In genomic region chr3:104599296-104600150, GRCm38 (mm10) we compare ENCODE assay signal across 9 mouse cellular contexts. TPM values are rescaled to one million over a fixed set of nuclear protein-coding genes. Genes with fewer than 3 reads are reported as not detected.
DNase-seq lines count a peak whose midpoint lies in the region; ATAC-seq and TF ChIP-seq lines count a peak whose summit lies in the region.
"Had no signal": no experiment of that assay in that cellular context is flagged by ENCODE, and none has a peak within 500 bp of the region (broad histone marks: within the 10 kb centered on the region; RNA-seq: fewer than 3 reads in every experiment).

No protein-coding gene starts in this region.

- WGBS in cerebellum, adult 2 months: 67% methylated on average over 20 of the region's 20 CpGs
- WGBS in heart, embryonic 10.5 days: 38% methylated on average over 20 of the region's 20 CpGs
- WGBS in lung, postnatal 0 days: 44% methylated on average over 20 of the region's 20 CpGs
- 76% methylated on average over 20 of the region's 20 CpGs for WGBS in limb, embryonic 10.5 days

- TF ChIP-seq POLR2A in cerebellum, adult 2 months (IDR thresholded peaks at IDR 0.05; ENCODE audit: borderline replicate concordance, insufficient read depth, low read length): no peak

- 0 out of 2 replicates have a peak overlapping the region, but pooled peaks have one; percentile 1 for H3K27ac ChIP-seq in cerebellum, adult 2 months (ENCODE audit: insufficient read depth, low read length)
- H3K27ac ChIP-seq in heart, embryonic 10.5 days: peak overlapping the region; percentile 89
- H3K27ac ChIP-seq in lung, postnatal 0 days (ENCODE audit: low read length): 0 out of 2 replicates have a peak overlapping the region, but pooled peaks have one; percentile 26
- no peak overlapping the region for H3K27ac ChIP-seq in limb, embryonic 10.5 days
- H3K27ac ChIP-seq: macrophage had no signal

- no peak overlapping the region for H3K4me3 ChIP-seq in cerebellum, adult 2 months (replicated peaks; ENCODE audit: insufficient read depth, low read depth, low read length)
- peak overlapping the region; percentile 22; the same call in 1 of the 2 replicates for H3K4me3 ChIP-seq in heart, embryonic 10.5 days
- no peak overlapping the region for H3K4me3 ChIP-seq in lung, postnatal 0 days (ENCODE audit: low read depth, low read length)
- H3K4me3 ChIP-seq in limb, embryonic 10.5 days: no peak overlapping the region

- H3K4me2 ChIP-seq in lung, postnatal 0 days (replicated peaks; ENCODE audit: low read depth, low read length): no peak overlapping the region

- ATAC-seq in lung, postnatal 0 days: peak; percentile 85

- no peaks in the 10 kb centered on the region for H3K36me3 ChIP-seq in heart, embryonic 10.5 days
- H3K36me3 ChIP-seq in lung, postnatal 0 days (ENCODE audit: insufficient read depth, low read length): no peaks in the 10 kb centered on the region
- H3K36me3 ChIP-seq in limb, embryonic 10.5 days: no peaks in the 10 kb centered on the region

- no peak for TF ChIP-seq CTCF in cerebellum, adult 2 months (IDR thresholded peaks at IDR 0.05; ENCODE audit: borderline replicate concordance, insufficient read depth, low read depth, low read length)
- no peak for TF ChIP-seq CTCF in lung, postnatal 0 days (IDR thresholded peaks at IDR 0.05)

- DNase-seq in cerebellum, adult 2 months: peak in 1 of 2 experiments; percentile 27
- DNase-seq in cerebellum, adult 11 months: no peak
- DNase-seq in heart, embryonic 10.5 days (ENCODE audit: low spot score): peak; percentile 96
- peak; percentile 87 for DNase-seq in kidney, adult 9 months
- DNase-seq in lung, postnatal 0 days (ENCODE audit: low spot score): peak; percentile 61
- DNase-seq in thymus, postnatal 14 days: no peak
- DNase-seq in natural killer cell, adult 2 months (ENCODE audit: low spot score in 2 of 2): no peak
- no peak for DNase-seq in limb, embryonic 10.5 days (ENCODE audit: low spot score)

- no peaks in the 10 kb centered on the region for H3K9me3 ChIP-seq in heart, embryonic 10.5 days
- H3K9me3 ChIP-seq in lung, postnatal 0 days (ENCODE audit: low read length): no peaks in the 10 kb centered on the region
- no peaks in the 10 kb centered on the region for H3K9me3 ChIP-seq in limb, embryonic 10.5 days (replicated peaks)

- H3K4me1 ChIP-seq in cerebellum, adult 2 months (ENCODE audit: control insufficient read depth, insufficient read depth, low read length): peaks cover 29% of the 10 kb centered on the region
- peaks cover 33% of the 10 kb centered on the region for H3K4me1 ChIP-seq in heart, embryonic 10.5 days
- H3K4me1 ChIP-seq in lung, postnatal 0 days (ENCODE audit: insufficient read depth, low read depth, low read length): peaks cover 9% of the 10 kb centered on the region; the same call in 1 of the 2 replicates
- 0 out of 2 replicates have a peak, but pooled peaks cover 2% of the 10 kb centered on the region for H3K4me1 ChIP-seq in limb, embryonic 10.5 days

- H3K9ac ChIP-seq in lung, postnatal 0 days (replicated peaks; ENCODE audit: low read depth): no peak overlapping the region

- no peak for TF ChIP-seq EP300 in lung, postnatal 0 days (IDR thresholded peaks at IDR 0.05)

- H3K27me3 ChIP-seq in cerebellum, adult 2 months (ENCODE audit: control insufficient read depth, insufficient read depth, low read length): no peaks in the 10 kb centered on the region
- H3K27me3 ChIP-seq in heart, embryonic 10.5 days (ENCODE audit: insufficient read depth, poor library complexity, severe bottlenecking): no peaks in the 10 kb centered on the region
- H3K27me3 ChIP-seq in lung, postnatal 0 days (replicated peaks; ENCODE audit: insufficient read depth, low read length): no peaks in the 10 kb centered on the region
- no peaks in the 10 kb centered on the region for H3K27me3 ChIP-seq in limb, embryonic 10.5 days (ENCODE audit: low read depth, poor library complexity, severe bottlenecking)

RNA-seq across cellular contexts. Expression of gene Slc16a1, which starts 38.9 kb away (rescaled TPM):
- 29.9 and 31.9 TPM in 2 replicates for polyA plus RNA-seq in cerebellum, adult 2 months (2012; rRNA removed)
- 76.5 and 91.2 TPM in 2 replicates for polyA plus RNA-seq in heart, embryonic 10.5 days (2016; fragmentation: Nextera tagmentation; extraction: Ambion mirVana)
- 17.2 and 17.5 TPM in 2 replicates for polyA plus RNA-seq in lung, postnatal 0 days (2015; fragmentation: Nextera tagmentation; extraction: Ambion mirVana)
- polyA plus RNA-seq in limb, embryonic 10.5 days (2016; fragmentation: Nextera tagmentation; extraction: Ambion mirVana): 53.5 and 59.6 TPM in 2 replicates

Comparison
In these comparisons a context has a peak if more than half of its experiments do, and no peak if none do; other contexts are left out.
1. DNase-seq: peak in heart, embryonic 10.5 days (single experiment), kidney, adult 9 months (single experiment) and lung, postnatal 0 days (single experiment); none in cerebellum, adult 11 months (single experiment), thymus, postnatal 14 days (single experiment), natural killer cell, adult 2 months (0 of 2) and limb, embryonic 10.5 days (single experiment).